Mouse (Mus musculus): ENCODE measurements around the gene Trmt2a. TPM values are rescaled to one million over a fixed set of nuclear protein-coding genes. Genes with fewer than 3 reads are reported as not detected.
"Not testable (repeated sequence)": the region's sequence is repeated elsewhere in the genome, so short reads cannot be mapped to it uniquely, and the experiment has no call there.

Gene Trmt2a
- polyA plus RNA-seq, 1 experiment from 2014 or later, result 74.8 TPM

DNA sequence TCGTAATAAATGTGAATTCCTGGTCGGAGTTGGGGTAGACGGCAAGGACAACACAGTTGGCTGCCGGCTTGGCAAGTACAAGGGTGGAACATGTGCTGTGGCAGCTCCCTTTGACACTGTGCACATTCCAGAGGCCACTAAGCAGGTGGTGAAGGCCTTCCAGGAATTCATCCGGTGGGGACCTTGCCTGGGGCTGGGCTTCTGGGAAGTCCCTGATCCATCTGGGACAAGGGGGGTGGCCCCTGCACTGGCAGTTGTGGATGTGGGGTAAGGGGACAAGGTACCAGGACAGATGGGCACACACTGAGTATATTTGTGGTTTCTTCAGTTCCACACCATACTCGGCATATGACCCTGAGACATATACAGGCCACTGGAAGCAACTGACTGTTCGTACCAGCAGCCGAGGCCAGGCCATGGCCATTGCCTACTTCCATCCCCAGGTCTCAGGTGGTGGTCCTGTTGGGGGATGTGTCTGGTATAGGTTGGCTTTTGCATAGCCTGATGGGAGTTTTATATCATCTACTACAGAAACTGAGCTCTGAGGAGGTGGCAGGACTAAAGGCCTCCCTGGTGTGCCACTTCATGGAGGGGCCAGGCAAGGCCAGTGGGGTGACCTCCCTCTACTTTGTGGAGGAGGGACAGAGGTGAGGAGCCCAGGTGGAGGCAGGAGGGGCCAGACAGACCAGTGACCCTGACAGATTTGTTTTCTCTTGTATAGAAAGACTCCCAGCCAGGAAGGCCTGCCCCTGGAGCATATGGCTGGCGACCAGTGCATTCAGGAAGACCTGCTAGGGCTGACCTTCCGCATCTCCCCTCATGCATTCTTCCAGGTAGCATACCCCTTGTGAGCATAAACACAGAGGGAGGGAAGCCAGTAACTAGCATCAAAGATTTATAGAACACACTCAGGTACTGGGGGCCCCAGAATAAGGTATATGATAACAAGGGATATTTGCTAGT, 2.6 kb downstream of the Trmt2a start:
- WGBS (ENCODE audit: insufficient replicate concordance), result 79% methylated on average over 10 of the region's 10 CpGs
- Histone ChIP-seq H3K36me3 (peaks cover 75% of the 10 kb centered on the region), H3K27ac (peak overlapping the region; percentile 91), H3K4me3 (replicated peaks) (peak overlapping the region; percentile 94), H3K9me3 (replicated peaks) (no peaks in the 10 kb centered on the region), H3K4me1 (replicated peaks) (peaks cover 59% of the 10 kb centered on the region), H3K27me3 (no peaks in the 10 kb centered on the region), H3K9ac (peak overlapping the region; percentile 93), H3K4me2 (peak overlapping the region; percentile 95)
- DNase-seq, result no peak
- no peak for ATAC-seq (ENCODE audit: low read depth)

GRCm38 (mm10) chr16:18252736-18253135, 4.3 kb downstream of the Trmt2a start:
- Histone ChIP-seq H3K27ac (no peak overlapping the region), H3K4me2 (no peak overlapping the region), H3K9ac (peak overlapping the region; percentile 17; the same call in 1 of the 2 replicates), H3K27me3 (no peaks in the 10 kb centered on the region), H3K4me3 (replicated peaks) (no peak overlapping the region), H3K36me3 (peaks cover 80% of the 10 kb centered on the region), H3K4me1 (replicated peaks) (peaks cover 43% of the 10 kb centered on the region), H3K9me3 (replicated peaks) (no peaks in the 10 kb centered on the region)
- DNase-seq, result no peak
- ATAC-seq (ENCODE audit: low read depth), result no peak
- 72% methylated on average over 6 of the region's 6 CpGs for WGBS (ENCODE audit: insufficient replicate concordance)

DNA sequence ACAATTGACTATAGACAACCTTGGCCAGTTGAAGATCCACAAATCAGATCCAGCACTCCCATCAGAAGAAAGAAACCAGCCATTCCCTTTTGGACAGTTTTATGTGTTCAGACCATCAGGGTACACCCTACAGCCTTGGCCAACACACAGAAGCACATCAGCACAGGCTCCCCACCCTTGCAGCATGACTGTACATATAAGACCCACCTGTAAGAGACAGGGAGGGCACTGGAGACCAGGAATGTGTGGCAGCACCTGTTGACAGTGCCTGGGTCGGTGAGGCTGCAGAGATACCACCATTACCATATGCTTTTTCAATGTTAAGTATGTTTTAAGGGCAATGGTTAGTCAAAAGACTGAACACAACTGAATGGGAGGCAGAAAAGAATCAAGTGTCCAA, 5.4 kb downstream of the Trmt2a start:
- WGBS (ENCODE audit: insufficient replicate concordance), result 69% methylated on average over 1 of the region's 1 CpGs
- no peak for DNase-seq
- Histone ChIP-seq H3K9ac (no peak overlapping the region), H3K36me3 (peaks cover 90% of the 10 kb centered on the region), H3K27me3 (no peaks in the 10 kb centered on the region), H3K4me2 (no peak overlapping the region), H3K9me3 (replicated peaks) (no peaks in the 10 kb centered on the region), H3K4me1 (replicated peaks) (peaks cover 43% of the 10 kb centered on the region), H3K4me3 (replicated peaks) (no peak overlapping the region), H3K27ac (no peak overlapping the region)
- ATAC-seq (ENCODE audit: low read depth), result no peak

DNA sequence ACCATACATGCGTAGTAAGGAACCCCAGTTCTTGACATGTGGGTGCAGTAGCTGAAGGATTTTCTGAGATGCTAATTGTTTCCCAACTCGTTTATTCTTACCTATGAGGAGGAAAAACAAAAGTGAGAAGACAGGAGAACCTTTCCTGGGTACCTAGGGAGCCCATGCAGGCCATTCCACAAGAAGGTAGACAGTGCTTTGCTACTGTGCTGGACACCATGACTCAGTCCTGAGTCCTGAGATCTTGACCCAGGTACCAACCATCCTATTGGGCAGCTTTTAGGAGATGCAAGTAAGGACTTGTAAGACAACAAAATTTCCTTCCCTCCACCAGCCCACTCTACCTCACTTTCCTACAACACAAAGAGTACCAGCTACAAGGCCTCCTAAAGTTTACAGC, 9.7 kb downstream of the Trmt2a start, which contains the start of gene Gm49776:
TSS of gene Gm49776 (minus strand) at position 101 of the 400 bp plus-strand sequence.
- H3K36me3 ChIP-seq, result peaks cover 95% of the 10 kb centered on the region
- no peak within 1 kb of the TSS for H3K27ac ChIP-seq
- H3K4me2 ChIP-seq, result no peak within 1 kb of the TSS
- no peaks in the 10 kb centered on the region for H3K9me3 ChIP-seq (replicated peaks)
- 85% methylated on average over 2 of the region's 2 CpGs for whole genome bisulfite sequencing (ENCODE audit: insufficient replicate concordance)
- no peak within 1 kb of the TSS for H3K4me3 ChIP-seq (replicated peaks)
- DNase-seq (no peak), ATAC-seq (ENCODE audit: low read depth) (no peak)
- H3K4me1 ChIP-seq (replicated peaks), result peaks cover 7% of the 10 kb centered on the region
- no peak within 1 kb of the TSS for H3K9ac ChIP-seq
- no peaks in the 10 kb centered on the region for H3K27me3 ChIP-seq

DNA sequence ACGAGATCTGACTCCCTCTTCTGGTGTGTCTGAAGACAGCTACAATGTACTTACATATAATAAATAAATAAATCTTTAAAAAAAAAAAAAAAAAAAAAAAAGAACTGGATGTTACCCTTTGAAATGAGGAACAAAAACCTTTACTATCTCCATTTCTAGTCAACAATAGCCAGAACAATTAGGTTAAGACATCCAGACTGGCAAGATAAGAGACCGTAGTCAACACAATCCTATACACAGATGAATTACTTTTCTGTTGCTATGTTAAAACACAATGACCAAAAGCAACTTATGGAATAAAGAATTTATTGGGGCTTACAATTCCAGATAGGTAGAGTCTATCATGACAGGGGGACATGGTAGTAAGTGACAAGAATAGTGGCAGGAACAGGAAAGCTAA, 16.5 kb downstream of the Trmt2a start:
- Histone ChIP-seq H3K36me3 (peaks cover 90% of the 10 kb centered on the region), H3K9ac (no peak overlapping the region), H3K27me3 (no peaks in the 10 kb centered on the region), H3K4me1 (replicated peaks) (no peaks in the 10 kb centered on the region), H3K4me3 (replicated peaks) (no peak overlapping the region), H3K27ac (no peak overlapping the region), H3K9me3 (replicated peaks) (no peaks in the 10 kb centered on the region), H3K4me2 (no peak overlapping the region)
- DNase-seq (no peak), ATAC-seq (ENCODE audit: low read depth) (no peak)
- WGBS (ENCODE audit: insufficient replicate concordance), result 79% methylated on average over 2 of the region's 2 CpGs

DNA sequence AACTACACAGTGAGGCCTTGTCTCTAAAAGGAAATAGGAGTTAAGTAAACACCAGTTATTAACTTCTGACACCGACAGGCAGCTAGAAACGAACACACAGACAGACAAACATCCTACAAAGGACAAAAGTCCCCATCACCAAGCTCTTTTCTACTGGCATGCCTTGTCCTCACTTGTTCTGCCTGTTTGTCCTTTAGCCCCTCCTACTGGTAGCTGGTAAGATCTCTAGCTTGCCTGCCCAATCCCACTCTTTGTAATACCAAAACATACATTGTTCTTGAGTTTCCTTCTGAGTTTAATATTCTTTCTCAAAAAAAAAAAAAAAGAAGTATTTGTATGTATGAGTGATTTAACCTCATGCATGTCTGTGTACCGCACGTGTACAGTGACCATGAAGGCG, 19.7 kb downstream of the Trmt2a start:
- ATAC-seq (ENCODE audit: low read depth) (no peak), DNase-seq (no peak)
- Histone ChIP-seq H3K36me3 (peaks cover 94% of the 10 kb centered on the region), H3K4me3 (replicated peaks) (no peak overlapping the region), H3K9me3 (replicated peaks) (no peaks in the 10 kb centered on the region), H3K4me1 (replicated peaks) (no peaks in the 10 kb centered on the region), H3K27ac (no peak overlapping the region), H3K4me2 (no peak overlapping the region), H3K9ac (no peak overlapping the region), H3K27me3 (no peaks in the 10 kb centered on the region)
- WGBS (ENCODE audit: insufficient replicate concordance), result 89% methylated on average over 5 of the region's 5 CpGs

DNA sequence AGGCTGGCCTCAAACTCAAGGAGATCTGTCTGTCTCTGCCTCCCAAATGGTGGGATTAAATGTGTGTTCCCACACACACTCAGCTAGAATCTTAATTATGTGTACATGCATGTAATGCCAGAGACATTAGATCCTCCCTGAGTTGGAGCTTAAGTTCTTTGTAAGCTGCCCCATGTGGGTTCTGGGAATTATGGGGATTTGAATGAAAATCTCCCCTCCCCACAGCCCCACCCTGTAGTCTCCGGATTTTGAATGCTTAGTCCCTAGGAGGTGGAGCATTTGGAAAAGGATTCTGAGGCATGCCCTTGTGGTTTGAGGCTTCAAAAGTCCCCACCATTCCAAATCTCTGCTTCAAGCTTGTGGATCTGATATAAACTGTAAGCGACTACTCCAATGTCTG, 26.7 kb downstream of the Trmt2a start:
- Histone ChIP-seq H3K4me3 (replicated peaks) (no peak overlapping the region), H3K36me3 (peaks cover 98% of the 10 kb centered on the region), H3K27me3 (no peaks in the 10 kb centered on the region), H3K9me3 (replicated peaks) (no peaks in the 10 kb centered on the region), H3K4me2 (no peak overlapping the region), H3K4me1 (replicated peaks) (no peaks in the 10 kb centered on the region), H3K9ac (no peak overlapping the region), H3K27ac (no peak overlapping the region)
- WGBS (ENCODE audit: insufficient replicate concordance), result 85% methylated on average over 2 of the region's 2 CpGs
- no peak for DNase-seq
- ATAC-seq (ENCODE audit: low read depth), result no peak

DNA sequence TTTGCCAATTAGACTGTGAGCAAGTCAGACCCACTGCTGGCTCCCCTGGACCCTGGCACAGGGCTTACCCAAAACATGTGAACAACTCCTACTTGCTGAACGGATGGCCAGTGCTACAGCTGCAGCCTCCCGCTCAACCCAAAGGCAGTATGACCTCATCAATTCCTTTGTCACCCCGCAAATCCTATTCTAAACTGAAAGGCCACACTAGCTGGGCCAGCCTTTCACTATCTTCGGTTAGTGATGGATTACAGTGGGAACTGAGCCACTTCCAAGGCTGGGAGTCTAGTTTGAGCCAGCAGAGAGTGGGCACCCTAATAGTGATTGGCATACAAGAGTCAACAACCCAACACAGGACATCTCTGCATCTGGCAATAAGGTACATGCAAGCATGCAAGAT, 39.7 kb downstream of the Trmt2a start:
- H3K9me3 ChIP-seq (replicated peaks), result no peaks in the 10 kb centered on the region
- H3K9ac ChIP-seq, result peak overlapping the region; percentile 97
- peaks cover 41% of the 10 kb centered on the region for H3K36me3 ChIP-seq
- 3% methylated on average over 4 of the region's 4 CpGs for WGBS (ENCODE audit: insufficient replicate concordance)
- ATAC-seq (ENCODE audit: low read depth) (no peak), DNase-seq (peak; percentile 19)
- peaks cover 35% of the 10 kb centered on the region for H3K4me1 ChIP-seq (replicated peaks)
- peak overlapping the region; percentile 92 for H3K27ac ChIP-seq
- H3K27me3 ChIP-seq, result no peaks in the 10 kb centered on the region
- peak overlapping the region; percentile 94 for H3K4me3 ChIP-seq (replicated peaks)
- H3K4me2 ChIP-seq, result peak overlapping the region; percentile 96

DNA sequence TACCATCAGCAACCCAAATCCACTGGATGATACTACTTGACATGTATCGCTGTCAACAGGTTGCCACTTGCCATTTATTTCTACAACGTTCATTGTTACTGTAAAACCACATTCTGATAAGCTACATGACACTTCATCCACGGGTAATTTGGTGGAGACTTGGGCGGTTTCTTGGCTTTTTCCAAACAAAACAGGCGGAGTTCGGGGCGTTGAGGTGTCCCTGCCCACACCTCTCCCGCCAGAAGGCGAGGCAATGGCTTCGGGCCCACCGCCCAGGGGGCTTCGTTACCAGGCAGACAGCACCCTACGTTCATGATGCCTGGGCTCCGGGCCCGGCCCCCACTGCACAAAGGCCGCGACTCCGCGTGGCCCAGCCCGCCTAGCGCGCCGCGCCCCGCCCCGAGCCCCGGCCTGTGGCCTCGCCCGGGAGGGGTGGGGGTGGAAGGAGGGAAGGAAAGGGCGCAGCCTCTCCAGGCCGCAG, 40.1 kb downstream of the Trmt2a start:
- H3K4me2 ChIP-seq, result peak overlapping the region; percentile 96
- no peaks in the 10 kb centered on the region for H3K27me3 ChIP-seq
- DNase-seq, result peak; percentile 77
- H3K4me1 ChIP-seq (replicated peaks), result peaks cover 35% of the 10 kb centered on the region
- WGBS (ENCODE audit: insufficient replicate concordance), result 1% methylated on average over 28 of the region's 31 CpGs
- peaks cover 37% of the 10 kb centered on the region for H3K36me3 ChIP-seq
- peak; percentile 87 for ATAC-seq (ENCODE audit: low read depth)
- peak overlapping the region; percentile 94 for H3K4me3 ChIP-seq (replicated peaks)
- H3K27ac ChIP-seq, result peak overlapping the region; percentile 92
- peak overlapping the region; percentile 97 for H3K9ac ChIP-seq
- H3K9me3 ChIP-seq (replicated peaks), result no peaks in the 10 kb centered on the region

- WGBS (ENCODE audit: insufficient replicate concordance), result under 1% methylated on average over 71 of the region's 71 CpGs
- Histone ChIP-seq H3K27ac (peak within 1 kb of the TSS; percentile 92), H3K36me3 (peaks cover 32% of the 10 kb centered on the region), H3K4me2 (peak within 1 kb of the TSS; percentile 96), H3K27me3 (no peaks in the 10 kb centered on the region), H3K4me3 (replicated peaks) (peak within 1 kb of the TSS; percentile 94), H3K9me3 (replicated peaks) (no peaks in the 10 kb centered on the region), H3K4me1 (replicated peaks) (peaks cover 35% of the 10 kb centered on the region), H3K9ac (peak within 1 kb of the TSS; percentile 97)
- DNase-seq (peak; percentile 99), ATAC-seq (ENCODE audit: low read depth) (peak; percentile 97)
Observed at GRCm38 (mm10) chr16:18289067-18289588, 40.6 kb downstream of the Trmt2a start, which contains the start of gene Dgcr8. Gene Dgcr8, minus strand, starts transcription at chr16:18289246.

DNA sequence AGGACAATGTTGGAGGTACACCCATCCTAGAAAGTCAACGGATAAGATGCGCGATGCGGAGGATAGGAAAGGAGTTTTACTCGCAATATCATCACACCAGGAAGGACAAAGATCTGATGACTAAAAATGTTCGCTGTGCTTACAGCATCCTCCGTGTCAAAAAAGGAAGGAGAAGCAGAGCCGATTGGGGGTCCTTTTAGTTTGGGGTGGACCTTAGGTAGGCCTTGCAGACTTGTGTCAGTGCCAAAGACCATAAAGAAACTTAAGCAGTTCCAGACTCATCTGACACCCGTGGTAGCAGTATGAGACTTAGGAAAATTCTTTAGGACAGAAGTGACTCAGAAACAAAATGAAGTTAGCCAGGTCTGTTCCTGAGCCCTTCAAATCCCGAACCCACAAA, 41.1 kb downstream of the Trmt2a start:
- H3K27ac ChIP-seq, result peak overlapping the region; percentile 75
- H3K9ac ChIP-seq, result peak overlapping the region; percentile 68

More for the DNA sequence above, 41.1 kb downstream of the Trmt2a start:
- not testable (repeated sequence) for DNase-seq; H3K27me3 ChIP-seq; H3K9me3 ChIP-seq (replicated peaks); ATAC-seq (ENCODE audit: low read depth)
- WGBS (ENCODE audit: insufficient replicate concordance), result 3% methylated on average over 10 of the region's 10 CpGs
- Histone ChIP-seq H3K4me2 (peak overlapping the region; percentile 58), H3K4me1 (replicated peaks) (peaks cover 35% of the 10 kb centered on the region), H3K4me3 (replicated peaks) (peak overlapping the region; percentile 94), H3K36me3 (peaks cover 27% of the 10 kb centered on the region)

Measured in liver, embryonic 13.5 days (tissue).